ENCODE assay signal across 8 mouse cellular contexts in the genomic region with DNA sequence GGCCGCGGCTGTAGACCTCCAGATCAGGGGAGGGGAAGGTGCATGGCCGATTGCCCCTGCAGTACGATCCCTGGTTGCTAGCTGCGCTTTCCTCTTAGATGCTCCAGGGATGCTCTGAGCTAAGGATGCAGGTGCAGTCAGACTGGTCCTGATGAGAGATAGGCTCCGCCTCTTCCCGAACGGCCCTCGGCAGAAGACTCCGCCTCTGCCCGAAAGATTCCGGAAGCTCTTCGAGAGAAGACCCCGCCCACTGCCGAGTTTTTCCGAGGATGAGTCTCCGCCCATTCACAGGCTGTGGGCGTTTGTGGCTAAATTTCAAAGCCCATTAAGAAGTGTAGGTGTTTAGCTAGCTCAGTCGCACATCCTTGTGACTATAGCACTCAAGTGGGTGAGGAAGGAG. TPM values are rescaled to one million over a fixed set of nuclear protein-coding genes. Genes with fewer than 3 reads are reported as not detected.
DNase-seq lines count a peak whose midpoint lies in the region; ATAC-seq lines count a peak whose summit lies in the region.
"Not testable (repeated sequence)": the region's sequence is repeated elsewhere in the genome, so short reads cannot be mapped to it uniquely, and the experiment has no call there.

No protein-coding gene starts in this region.

- not testable (repeated sequence) for H3K4me2 ChIP-seq in intestine, embryonic 16.5 days (ENCODE audit: low read depth, low read length)

- H3K27ac ChIP-seq in embryonic facial prominence, embryonic 10.5 days (replicated peaks); intestine, embryonic 16.5 days (ENCODE audit: low read length): not testable (repeated sequence)

- under 1% methylated on average over 19 of the region's 19 CpGs for WGBS in embryonic facial prominence, embryonic 10.5 days
- under 1% methylated on average over 18 of the region's 19 CpGs for WGBS in intestine, embryonic 16.5 days

- H3K36me3 ChIP-seq in embryonic facial prominence, embryonic 10.5 days (replicated peaks); intestine, embryonic 16.5 days (ENCODE audit: control insufficient read depth, insufficient read depth, low read length): not testable (repeated sequence)

- not testable (repeated sequence) for H3K4me1 ChIP-seq in embryonic facial prominence, embryonic 10.5 days; intestine, embryonic 16.5 days (ENCODE audit: control insufficient read depth, insufficient read depth, low read length)

- not testable (repeated sequence) for H3K9ac ChIP-seq in intestine, embryonic 16.5 days (ENCODE audit: low read depth, low read length)

- peak; percentile 87 for DNase-seq in adrenal gland, postnatal 10 days
- DNase-seq in embryonic facial prominence, embryonic 10.5 days (ENCODE audit: low spot score), result peak; percentile 80
- peak; percentile 93 to 98 for DNase-seq in left cerebral cortex, postnatal 14 days (ENCODE audit: low spot score in 2 of 2)
- peak; percentile 96 to 98 for DNase-seq in right cerebral cortex, adult 2 months (ENCODE audit: low spot score in 2 of 2)
- peak; percentile 43 for DNase-seq in urinary bladder, adult 2 months (ENCODE audit: low spot score)

- H3K4me3 ChIP-seq in embryonic facial prominence, embryonic 10.5 days, result peak overlapping the region; percentile 42; the same call in 1 of the 2 replicates
- H3K4me3 ChIP-seq in intestine, embryonic 16.5 days (ENCODE audit: low read length), result not testable (repeated sequence)

- peak; percentile 57 for ATAC-seq in granulocyte monocyte progenitor cell, adult 5-6 weeks (replicated peaks; ENCODE audit: poor library complexity, severe bottlenecking)
- ATAC-seq in intestine, embryonic 16.5 days, result peak; percentile 69
- ATAC-seq in megakaryocyte progenitor cell, adult 5-6 weeks (replicated peaks; ENCODE audit: poor library complexity), result peak; percentile 69

- intact Hi-C loops in left cerebral cortex, postnatal 14 days (cut with DNase I), result not testable (repeated sequence)

- not testable (repeated sequence) for H3K27me3 ChIP-seq in embryonic facial prominence, embryonic 10.5 days (replicated peaks; ENCODE audit: low read depth, poor library complexity, severe bottlenecking); intestine, embryonic 16.5 days (replicated peaks; ENCODE audit: control insufficient read depth, insufficient read depth, low read length)

- H3K9me3 ChIP-seq in embryonic facial prominence, embryonic 10.5 days; intestine, embryonic 16.5 days (ENCODE audit: control insufficient read depth, low read length): not testable (repeated sequence)

RNA-seq across cellular contexts. Expression of a gene that starts 2.6 kb away (rescaled TPM):
- total RNA-seq in adrenal gland, postnatal 10 days (2021), result 10 to 100 TPM; 10.5 to 18.4 TPM
- polyA plus RNA-seq in embryonic facial prominence, embryonic 10.5 days (2016; fragmentation: Nextera tagmentation; extraction: Ambion mirVana), result 52.4 and 59.1 TPM in 2 replicates
- 0.19 and 0.62 TPM in 2 replicates for total RNA-seq in granulocyte monocyte progenitor cell, adult 5-6 weeks (2014; fragmentation: Nextera tagmentation)
- total RNA-seq in granulocyte monocyte progenitor cell, adult 5-6 weeks (2017), result 0.65 and 1.1 TPM in 2 replicates
- 15.8 and 18.8 TPM in 2 replicates for polyA plus RNA-seq in intestine, embryonic 16.5 days (2015; fragmentation: Nextera tagmentation; extraction: Ambion mirVana)
- total RNA-seq in left cerebral cortex, postnatal 14 days (2021), result 100 to 1,000 TPM; 491 to 530 TPM
- total RNA-seq in megakaryocyte progenitor cell, adult 5-6 weeks (2015), result 1.1 and 1.5 TPM in 2 replicates
- 0.54 and 1.0 TPM in 2 replicates for total RNA-seq in megakaryocyte progenitor cell, adult 5-6 weeks (2017)
- polyA plus RNA-seq in urinary bladder, adult 2 months (2012; rRNA removed), result 9.7 and 11.3 TPM in 2 replicates

RNA-seq across cellular contexts. Expression of a gene that starts 55.8 kb away (rescaled TPM):
- 10 to 100 TPM; 39.0 to 44.9 TPM for total RNA-seq in adrenal gland, postnatal 10 days (2021)
- polyA plus RNA-seq in embryonic facial prominence, embryonic 10.5 days (2016; fragmentation: Nextera tagmentation; extraction: Ambion mirVana), result 32.9 and 33.4 TPM in 2 replicates
- total RNA-seq in granulocyte monocyte progenitor cell, adult 5-6 weeks (2014; fragmentation: Nextera tagmentation), result 17.5 and 20.5 TPM in 2 replicates
- 20.0 and 26.5 TPM in 2 replicates for total RNA-seq in granulocyte monocyte progenitor cell, adult 5-6 weeks (2017)
- 48.9 and 50.3 TPM in 2 replicates for polyA plus RNA-seq in intestine, embryonic 16.5 days (2015; fragmentation: Nextera tagmentation; extraction: Ambion mirVana)
- 10 to 100 TPM; 45.5 to 47.8 TPM for total RNA-seq in left cerebral cortex, postnatal 14 days (2021)
- 13.3 and 19.8 TPM in 2 replicates for total RNA-seq in megakaryocyte progenitor cell, adult 5-6 weeks (2015)
- 20.2 and 21.4 TPM in 2 replicates for total RNA-seq in megakaryocyte progenitor cell, adult 5-6 weeks (2017)
- polyA plus RNA-seq in urinary bladder, adult 2 months (2012; rRNA removed), result 81.4 and 89.3 TPM in 2 replicates

Comparison
In these comparisons a context has a peak if more than half of its experiments do, and no peak if none do; other contexts are left out.
1. DNase-seq: peak in every context shown above with its lines; median percentile 97 in right cerebral cortex, adult 2 months; 96 in left cerebral cortex, postnatal 14 days; 87 in adrenal gland, postnatal 10 days; 80 in embryonic facial prominence, embryonic 10.5 days; 43 in urinary bladder, adult 2 months.
2. RNA of a gene that starts 2.6 kb away (total RNA-seq): 491 to 530 TPM in left cerebral cortex, postnatal 14 days; 10.5 to 18.4 TPM in adrenal gland, postnatal 10 days, 0.54 to 1.5 TPM in megakaryocyte progenitor cell, adult 5-6 weeks and 0.19 to 1.1 TPM in granulocyte monocyte progenitor cell, adult 5-6 weeks; every median in the first group is over 10 times any median in the second.
3. Peak in every context shown above with its lines, with median percentiles within 50 percentile points of each other: ATAC-seq.